ENCODE assay signal across 17 mouse cellular contexts in genomic region chr7:98162239-98162638, GRCm38 (mm10). TPM values are rescaled to one million over a fixed set of nuclear protein-coding genes. Genes with fewer than 3 reads are reported as not detected.
A peak's percentile ranks its signal among the peaks of the same experiment; 100 is the strongest.
DNase-seq lines count a peak whose midpoint lies in the region; ATAC-seq and TF ChIP-seq lines count a peak whose summit lies in the region.
"Had no signal": no experiment of that assay in that cellular context is flagged by ENCODE, and none has a peak within 500 bp of the region (broad histone marks: within the 10 kb centered on the region; RNA-seq: fewer than 3 reads in every experiment).

No protein-coding gene starts in this region.

- no peaks in the 10 kb centered on the region for H3K36me3 ChIP-seq in embryonic facial prominence, embryonic 11.5 days (replicated peaks; ENCODE audit: control insufficient read depth, insufficient read depth, low read depth, low read length)
- H3K36me3 ChIP-seq in embryonic facial prominence, embryonic 10.5 days (replicated peaks), result no peaks in the 10 kb centered on the region
- no peaks in the 10 kb centered on the region for H3K36me3 ChIP-seq in kidney, postnatal 0 days (ENCODE audit: insufficient read depth, low read length)
- H3K36me3 ChIP-seq: forebrain, embryonic 12.5 days; midbrain, embryonic 12.5 days had no signal

- no peak overlapping the region for H3K27ac ChIP-seq in embryonic facial prominence, embryonic 11.5 days (replicated peaks; ENCODE audit: low read depth, low read length)
- H3K27ac ChIP-seq in embryonic facial prominence, embryonic 10.5 days (replicated peaks), result no peak overlapping the region
- H3K27ac ChIP-seq in kidney, postnatal 0 days, result 0 out of 2 replicates have a peak overlapping the region, but pooled peaks have one; percentile 6
- H3K27ac ChIP-seq: forebrain, embryonic 12.5 days; midbrain, embryonic 12.5 days; neural tube, embryonic 15.5 days had no signal

- ATAC-seq in embryonic facial prominence, embryonic 11.5 days (replicated peaks; ENCODE audit: insufficient number of reproducible peaks, low FRiP score, low TSS enrichment, low read depth), result 0 out of 2 replicates have a peak, but pooled peaks have one; percentile 1
- no peak for ATAC-seq in kidney, postnatal 0 days (replicated peaks; ENCODE audit: low FRiP score, low read depth)
- no peak for ATAC-seq in CD4-positive, CD25-positive, alpha-beta regulatory T cell, adult 4 months

- no peak for DNase-seq in embryonic facial prominence, embryonic 11.5 days (ENCODE audit: low spot score)
- DNase-seq in embryonic facial prominence, embryonic 10.5 days (ENCODE audit: low spot score), result no peak
- no peak for DNase-seq in kidney, postnatal 0 days (ENCODE audit: low spot score)
- no peak for DNase-seq in kidney, adult 11 months
- peak; percentile 65 for DNase-seq in urinary bladder, postnatal 14 days (ENCODE audit: low spot score)
- DNase-seq in urinary bladder, postnatal 25 days (ENCODE audit: low spot score), result no peak
- no peak for DNase-seq in left cerebral cortex, adult 8-10 months (ENCODE audit: low spot score in 2 of 2)
- DNase-seq: adrenal gland, postnatal 10 days; cerebellum, adult 11 months; embryo, embryonic 11 days; gastrocnemius, postnatal 25 days; lung, postnatal 4 days had no signal

- no peak overlapping the region for H3K4me2 ChIP-seq in embryonic facial prominence, embryonic 11.5 days (ENCODE audit: low read depth, low read length)
- H3K4me2 ChIP-seq in kidney, postnatal 0 days (ENCODE audit: low read length), result no peak overlapping the region
- H3K4me2 ChIP-seq: forebrain, embryonic 12.5 days; midbrain, embryonic 12.5 days; neural tube, embryonic 15.5 days had no signal

- no peaks in the 10 kb centered on the region for H3K9me3 ChIP-seq in embryonic facial prominence, embryonic 11.5 days (replicated peaks; ENCODE audit: control insufficient read depth, low read length)
- no peaks in the 10 kb centered on the region for H3K9me3 ChIP-seq in embryonic facial prominence, embryonic 10.5 days
- no peaks in the 10 kb centered on the region for H3K9me3 ChIP-seq in kidney, postnatal 0 days (replicated peaks; ENCODE audit: low read length)
- H3K9me3 ChIP-seq: forebrain, embryonic 12.5 days; midbrain, embryonic 12.5 days; neural tube, embryonic 15.5 days had no signal

- no peak overlapping the region for H3K4me3 ChIP-seq in embryonic facial prominence, embryonic 11.5 days (ENCODE audit: low read depth, low read length)
- no peak overlapping the region for H3K4me3 ChIP-seq in embryonic facial prominence, embryonic 10.5 days
- H3K4me3 ChIP-seq in kidney, postnatal 0 days (replicated peaks; ENCODE audit: low read depth, low read length), result no peak overlapping the region
- H3K4me3 ChIP-seq: forebrain, embryonic 12.5 days; midbrain, embryonic 12.5 days; neural tube, embryonic 15.5 days had no signal

- no peak for TF ChIP-seq CTCF in kidney, postnatal 0 days (IDR thresholded peaks at IDR 0.05; ENCODE audit: low read depth)

- WGBS in embryonic facial prominence, embryonic 11.5 days, result 75% methylated on average over 6 of the region's 6 CpGs
- WGBS in embryonic facial prominence, embryonic 10.5 days, result 75% methylated on average over 6 of the region's 6 CpGs
- WGBS in kidney, postnatal 0 days, result 55% methylated on average over 6 of the region's 6 CpGs

- H3K27me3 ChIP-seq in embryonic facial prominence, embryonic 11.5 days (ENCODE audit: control insufficient read depth, insufficient read depth, low read length), result no peaks in the 10 kb centered on the region
- H3K27me3 ChIP-seq in embryonic facial prominence, embryonic 10.5 days (replicated peaks; ENCODE audit: low read depth, poor library complexity, severe bottlenecking), result no peaks in the 10 kb centered on the region
- H3K27me3 ChIP-seq in kidney, postnatal 0 days (ENCODE audit: insufficient read depth, low read length), result no peaks in the 10 kb centered on the region
- H3K27me3 ChIP-seq: forebrain, embryonic 12.5 days; midbrain, embryonic 12.5 days; neural tube, embryonic 15.5 days had no signal

- H3K4me1 ChIP-seq in embryonic facial prominence, embryonic 11.5 days (ENCODE audit: control insufficient read depth, insufficient read depth, low read length), result no peaks in the 10 kb centered on the region
- H3K4me1 ChIP-seq in embryonic facial prominence, embryonic 10.5 days, result peaks cover 65% of the 10 kb centered on the region
- peaks cover 43% of the 10 kb centered on the region for H3K4me1 ChIP-seq in kidney, postnatal 0 days (replicated peaks; ENCODE audit: insufficient read depth, low read length)

- H3K9ac ChIP-seq in embryonic facial prominence, embryonic 11.5 days (replicated peaks; ENCODE audit: low read length), result no peak overlapping the region
- H3K9ac ChIP-seq in kidney, postnatal 0 days (ENCODE audit: low read depth, low read length), result no peak overlapping the region
- H3K9ac ChIP-seq: forebrain, embryonic 12.5 days; midbrain, embryonic 12.5 days; neural tube, embryonic 15.5 days had no signal

RNA-seq across cellular contexts. Expression of gene Capn5, which starts 15.8 kb away (rescaled TPM):
- 2.3 and 2.6 TPM in 2 replicates for polyA plus RNA-seq in embryonic facial prominence, embryonic 11.5 days (2014; fragmentation: Nextera tagmentation; extraction: Ambion mirVana)
- polyA plus RNA-seq in embryonic facial prominence, embryonic 10.5 days (2016; fragmentation: Nextera tagmentation; extraction: Ambion mirVana), result 4.7 and 5.1 TPM in 2 replicates
- polyA plus RNA-seq in kidney, postnatal 0 days (2015; fragmentation: Nextera tagmentation; extraction: Ambion mirVana), result 12.9 and 13.0 TPM in 2 replicates
- 10 to 100 TPM; 30.8 to 35.2 (median 31.7) TPM for total RNA-seq in left cerebral cortex, adult 8-10 months (2022)
- 1 to 10 TPM in 1 of 2 experiments, under 1 TPM in 1; 0.90 to 1.5 TPM for polyA plus RNA-seq in CD4-positive, CD25-positive, alpha-beta regulatory T cell, adult 4 months (2017; shearing (Covaris generic))

RNA-seq across cellular contexts. Expression of gene Omp, which starts 16.9 kb away (rescaled TPM):
- polyA plus RNA-seq in embryonic facial prominence, embryonic 11.5 days (2014; fragmentation: Nextera tagmentation; extraction: Ambion mirVana), result 0.15 and 0.25 TPM in 2 replicates
- polyA plus RNA-seq in embryonic facial prominence, embryonic 10.5 days (2016; fragmentation: Nextera tagmentation; extraction: Ambion mirVana), result 0.18 TPM in 1 of 2 replicates, not detected in the other
- 0.38 and 0.50 TPM in 2 replicates for polyA plus RNA-seq in kidney, postnatal 0 days (2015; fragmentation: Nextera tagmentation; extraction: Ambion mirVana)
- total RNA-seq in left cerebral cortex, adult 8-10 months (2022), result 1 to 10 TPM in 1 of 4 experiments, under 1 TPM in 3; 0.55 to 1.4 (median 0.73) TPM
- polyA plus RNA-seq in CD4-positive, CD25-positive, alpha-beta regulatory T cell, adult 4 months (2017; shearing (Covaris generic)), result not detected
- polyA plus RNA-seq: midbrain, embryonic 12.5 days had no signal

RNA-seq across cellular contexts. Expression of gene B3gnt6, which starts 37.0 kb away (rescaled TPM):
- polyA plus RNA-seq in embryonic facial prominence, embryonic 11.5 days (2014; fragmentation: Nextera tagmentation; extraction: Ambion mirVana), result not detected in 2 replicates
- polyA plus RNA-seq in embryonic facial prominence, embryonic 10.5 days (2016; fragmentation: Nextera tagmentation; extraction: Ambion mirVana), result not detected in 2 replicates
- 0.13 and 0.20 TPM in 2 replicates for polyA plus RNA-seq in kidney, postnatal 0 days (2015; fragmentation: Nextera tagmentation; extraction: Ambion mirVana)
- under 1 TPM; 0.15 to 0.41 (median 0.28) TPM for total RNA-seq in left cerebral cortex, adult 8-10 months (2022)
- polyA plus RNA-seq in CD4-positive, CD25-positive, alpha-beta regulatory T cell, adult 4 months (2017; shearing (Covaris generic)), result not detected
- total RNA-seq: gastrocnemius, postnatal 25 days; liver, adult 2 months had no signal
- polyA plus RNA-seq: midbrain, embryonic 12.5 days had no signal

RNA-seq across cellular contexts. Expression of gene Myo7a, which starts 42.9 kb away (rescaled TPM):
- polyA plus RNA-seq in embryonic facial prominence, embryonic 11.5 days (2014; fragmentation: Nextera tagmentation; extraction: Ambion mirVana), result 9.7 and 10.7 TPM in 2 replicates
- polyA plus RNA-seq in embryonic facial prominence, embryonic 10.5 days (2016; fragmentation: Nextera tagmentation; extraction: Ambion mirVana), result 20.4 and 21.8 TPM in 2 replicates
- polyA plus RNA-seq in kidney, postnatal 0 days (2015; fragmentation: Nextera tagmentation; extraction: Ambion mirVana), result 7.6 and 8.7 TPM in 2 replicates
- total RNA-seq in left cerebral cortex, adult 8-10 months (2022), result 10 to 100 TPM; 11.1 to 15.8 (median 14.0) TPM
- polyA plus RNA-seq in CD4-positive, CD25-positive, alpha-beta regulatory T cell, adult 4 months (2017; shearing (Covaris generic)), result 1 to 10 TPM; 1.0 to 3.1 TPM
